Comparison of ENCODE assay signal across 8 mouse cellular contexts in the genomic region with DNA sequence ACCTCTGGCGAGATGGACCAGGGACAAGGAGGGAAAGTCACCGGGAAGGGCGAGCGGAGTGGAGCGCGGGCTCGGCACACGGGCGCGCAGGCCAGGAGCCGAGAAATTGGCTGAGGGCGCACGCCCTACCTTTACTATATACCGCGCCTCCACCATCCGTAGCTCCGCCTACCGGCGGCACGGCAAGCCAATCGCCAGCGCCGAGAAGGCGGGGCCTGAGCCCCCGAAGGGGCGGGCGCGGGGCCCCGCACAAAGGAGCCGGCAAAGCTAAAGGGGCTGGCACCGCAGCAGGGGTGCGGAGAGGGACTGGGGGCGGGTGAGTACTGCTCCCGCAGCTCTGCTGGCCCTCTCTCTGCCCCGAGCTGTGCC. TPM values are rescaled to one million over a fixed set of nuclear protein-coding genes. Genes with fewer than 3 reads are reported as not detected.
DNase-seq lines count a peak whose midpoint lies in the region; ATAC-seq and TF ChIP-seq lines count a peak whose summit lies in the region.

A gene (minus strand): TSS at position 111 of the 369 bp plus-strand sequence.

- H3K9ac ChIP-seq in lung, postnatal 0 days (replicated peaks; ENCODE audit: low read depth): peak within 1 kb of the TSS; percentile 89

- WGBS in cerebellum, adult 2 months: under 1% methylated on average over 35 of the region's 35 CpGs
- under 1% methylated on average over 35 of the region's 35 CpGs for WGBS in hindbrain, embryonic 10.5 days
- 2% methylated on average over 35 of the region's 35 CpGs for WGBS in lung, postnatal 0 days

- no peak for TF ChIP-seq CTCF in cerebellum, adult 2 months (IDR thresholded peaks at IDR 0.05; ENCODE audit: borderline replicate concordance, insufficient read depth, low read depth, low read length)
- peak; percentile 44 for TF ChIP-seq CTCF in lung, postnatal 0 days (IDR thresholded peaks at IDR 0.05)

- ATAC-seq in lung, postnatal 0 days: peak; percentile 76

- peak within 1 kb of the TSS; percentile 82 for H3K4me3 ChIP-seq in cerebellum, adult 2 months (replicated peaks; ENCODE audit: insufficient read depth, low read depth, low read length)
- H3K4me3 ChIP-seq in hindbrain, embryonic 10.5 days: peak within 1 kb of the TSS; percentile 74
- H3K4me3 ChIP-seq in lung, postnatal 0 days (ENCODE audit: low read depth, low read length): peak within 1 kb of the TSS; percentile 77

- H3K4me1 ChIP-seq in cerebellum, adult 2 months (ENCODE audit: control insufficient read depth, insufficient read depth, low read length): peaks cover 13% of the 10 kb centered on the region; the same call in 1 of the 2 replicates
- peaks cover 54% of the 10 kb centered on the region for H3K4me1 ChIP-seq in hindbrain, embryonic 10.5 days (replicated peaks)
- no peaks in the 10 kb centered on the region; the same call in 1 of the 2 replicates for H3K4me1 ChIP-seq in lung, postnatal 0 days (ENCODE audit: insufficient read depth, low read depth, low read length)

- no peaks in the 10 kb centered on the region for H3K27me3 ChIP-seq in cerebellum, adult 2 months (ENCODE audit: control insufficient read depth, insufficient read depth, low read length)
- H3K27me3 ChIP-seq in hindbrain, embryonic 10.5 days (ENCODE audit: insufficient read depth, poor library complexity, severe bottlenecking): peaks cover 46% of the 10 kb centered on the region
- 0 out of 2 replicates have a peak, but pooled peaks cover 6% of the 10 kb centered on the region for H3K27me3 ChIP-seq in lung, postnatal 0 days (replicated peaks; ENCODE audit: insufficient read depth, low read length)

- peak within 1 kb of the TSS; percentile 99 for H3K27ac ChIP-seq in cerebellum, adult 2 months (ENCODE audit: insufficient read depth, low read length)
- H3K27ac ChIP-seq in hindbrain, embryonic 10.5 days: peak within 1 kb of the TSS; percentile 92
- peak within 1 kb of the TSS; percentile 97 for H3K27ac ChIP-seq in lung, postnatal 0 days (ENCODE audit: low read length)

- peak; percentile 95 for TF ChIP-seq POLR2A in cerebellum, adult 2 months (IDR thresholded peaks at IDR 0.05; ENCODE audit: borderline replicate concordance, insufficient read depth, low read length)

- H3K36me3 ChIP-seq in hindbrain, embryonic 10.5 days: peaks cover 6% of the 10 kb centered on the region
- H3K36me3 ChIP-seq in lung, postnatal 0 days (ENCODE audit: insufficient read depth, low read length): 0 out of 2 replicates have a peak, but pooled peaks cover 2% of the 10 kb centered on the region

- TF ChIP-seq EP300 in lung, postnatal 0 days (IDR thresholded peaks at IDR 0.05): no peak

- H3K9me3 ChIP-seq in hindbrain, embryonic 10.5 days: no peaks in the 10 kb centered on the region
- H3K9me3 ChIP-seq in lung, postnatal 0 days (ENCODE audit: low read length): no peaks in the 10 kb centered on the region

- H3K4me2 ChIP-seq in lung, postnatal 0 days (replicated peaks; ENCODE audit: low read depth, low read length): peak within 1 kb of the TSS; percentile 72

- DNase-seq in MN1 (ENCODE audit: low spot score): peak; percentile 89
- peak; percentile 95 to 97 for DNase-seq in cerebellum, adult 2 months
- peak; percentile 82 to 92 for DNase-seq in frontal cortex, adult 2 months (ENCODE audit: extremely low spot score in 1 of 2, low spot score in 1 of 2)
- DNase-seq in hindbrain, embryonic 10.5 days (ENCODE audit: low spot score): peak; percentile 86
- DNase-seq in layer of hippocampus, postnatal 10 days (ENCODE audit: low spot score in 2 of 2): peak; percentile 88 to 93
- peak; percentile 91 for DNase-seq in lung, postnatal 0 days (ENCODE audit: low spot score)
- peak; percentile 87 for DNase-seq in retina, embryonic 14.5 days (ENCODE audit: low spot score)
- DNase-seq in thymus, postnatal 36 days: peak; percentile 94 to 96

RNA-seq across cellular contexts. Expression of the gene that starts here (rescaled TPM):
- polyA plus RNA-seq in cerebellum, adult 2 months (2012; rRNA removed): 1,554 and 1,580 TPM in 2 replicates
- 1,439 and 1,479 TPM in 2 replicates for polyA plus RNA-seq in frontal cortex, adult 2 months (2012; rRNA removed)
- 19.0 and 25.9 TPM in 2 replicates for polyA plus RNA-seq in hindbrain, embryonic 10.5 days (2016; fragmentation: Nextera tagmentation; extraction: Ambion mirVana)
- 1,000 to 10,000 TPM; 1,433 to 1,539 TPM for total RNA-seq in layer of hippocampus, postnatal 10 days (2021)
- 359 and 444 TPM in 2 replicates for polyA plus RNA-seq in lung, postnatal 0 days (2015; fragmentation: Nextera tagmentation; extraction: Ambion mirVana)

Comparison
In these comparisons a context has a peak if more than half of its experiments do, and no peak if none do; other contexts are left out.
1. Peak in every context shown above with its lines: DNase-seq, ATAC-seq, H3K4me3 ChIP-seq and H3K27ac ChIP-seq.
2. RNA of the gene that starts here (polyA plus RNA-seq): 1,554 to 1,580 TPM in cerebellum, adult 2 months, 1,439 to 1,479 TPM in frontal cortex, adult 2 months and 359 to 444 TPM in lung, postnatal 0 days; 19.0 to 25.9 TPM in hindbrain, embryonic 10.5 days; every median in the first group is over 10 times any median in the second.